Mouse (Mus musculus): ENCODE measurements around the gene Galntl5. TPM values are rescaled to one million over a fixed set of nuclear protein-coding genes. Genes with fewer than 3 reads are reported as not detected.
"Not testable (repeated sequence)": the region's sequence is repeated elsewhere in the genome, so short reads cannot be mapped to it uniquely, and the experiment has no call there.

Galntl5 gene
- polyA plus RNA-seq, 1 experiment = not detected

- WGBS = 31% methylated on average over 6 of the region's 6 CpGs
- Histone ChIP-seq H3K27me3 (ENCODE audit: control insufficient read depth, insufficient read depth, low read length) (no peaks in the 10 kb centered on the region), H3K4me1 (ENCODE audit: control insufficient read depth, insufficient read depth, low read length) (no peaks in the 10 kb centered on the region), H3K27ac (ENCODE audit: insufficient read depth, low read length) (no peak overlapping the region), H3K4me3 (replicated peaks; ENCODE audit: insufficient read depth, low read depth, low read length) (no peak overlapping the region)
- DNase-seq = no peak
- TF ChIP-seq CTCF (IDR thresholded peaks at IDR 0.05; ENCODE audit: borderline replicate concordance, insufficient read depth, low read depth, low read length) = no peak
- TF ChIP-seq POLR2A (IDR thresholded peaks at IDR 0.05; ENCODE audit: borderline replicate concordance, insufficient read depth, low read length) = no peak
These were observed 33.7 kb downstream of the Galntl5 start for GRCm38 (mm10) chr5:25215006-25215405.

- peak within 1 kb of the TSS; percentile 79 for H3K27ac ChIP-seq (ENCODE audit: insufficient read depth, low read length)
- TF ChIP-seq CTCF (IDR thresholded peaks at IDR 0.05; ENCODE audit: borderline replicate concordance, insufficient read depth, low read depth, low read length) = no peak
- no peaks in the 10 kb centered on the region; the same call in 1 of the 2 replicates for H3K4me1 ChIP-seq (ENCODE audit: control insufficient read depth, insufficient read depth, low read length)
- H3K27me3 ChIP-seq (ENCODE audit: control insufficient read depth, insufficient read depth, low read length) = no peaks in the 10 kb centered on the region
- no peak for DNase-seq
- 79% methylated on average over 3 of the region's 3 CpGs for WGBS
- peak within 1 kb of the TSS; percentile 56 for H3K4me3 ChIP-seq (replicated peaks; ENCODE audit: insufficient read depth, low read depth, low read length)
These were observed 40.3 kb downstream of the Galntl5 start, which contains the start of gene Galnt11 for GRCm38 (mm10) chr5:25221604-25222003. TSS of gene Galnt11 (plus strand) at chr5:25221904.

GRCm38 (mm10) chr5:25222752-25223702, 41.8 kb downstream of the Galntl5 start, which contains the start of gene E130116L18Rik:
TSS of gene E130116L18Rik (minus strand) at chr5:25223153.
- Histone ChIP-seq H3K4me3 (replicated peaks; ENCODE audit: insufficient read depth, low read depth, low read length) (peak within 1 kb of the TSS; percentile 56), H3K4me1 (ENCODE audit: control insufficient read depth, insufficient read depth, low read length) (no peaks in the 10 kb centered on the region; the same call in 1 of the 2 replicates), H3K27ac (ENCODE audit: insufficient read depth, low read length) (peak within 1 kb of the TSS; percentile 79), H3K27me3 (ENCODE audit: control insufficient read depth, insufficient read depth, low read length) (no peaks in the 10 kb centered on the region)
- TF ChIP-seq POLR2A (IDR thresholded peaks at IDR 0.05; ENCODE audit: borderline replicate concordance, insufficient read depth, low read length) (peak; percentile 82), CTCF (IDR thresholded peaks at IDR 0.05; ENCODE audit: borderline replicate concordance, insufficient read depth, low read depth, low read length) (no peak)
- peak; percentile 93 to 95 for DNase-seq
- 2% methylated on average over 72 of the region's 72 CpGs for whole genome bisulfite sequencing

GRCm38 (mm10) chr5:25224377-25224776, 43.1 kb downstream of the Galntl5 start:
- DNase-seq; H3K4me1 ChIP-seq (ENCODE audit: control insufficient read depth, insufficient read depth, low read length); H3K27me3 ChIP-seq (ENCODE audit: control insufficient read depth, insufficient read depth, low read length); H3K4me3 ChIP-seq (replicated peaks; ENCODE audit: insufficient read depth, low read depth, low read length); H3K27ac ChIP-seq (ENCODE audit: insufficient read depth, low read length): not testable (repeated sequence)
- WGBS = 85% methylated on average over 1 of the region's 1 CpGs

GRCm38 (mm10) chr5:25243101-25243500, 61.8 kb downstream of the Galntl5 start:
- 92% methylated on average over 6 of the region's 6 CpGs for WGBS
- no peaks in the 10 kb centered on the region for H3K27me3 ChIP-seq (ENCODE audit: control insufficient read depth, insufficient read depth, low read length)
- TF ChIP-seq POLR2A (IDR thresholded peaks at IDR 0.05; ENCODE audit: borderline replicate concordance, insufficient read depth, low read length) = no peak
- no peak for TF ChIP-seq CTCF (IDR thresholded peaks at IDR 0.05; ENCODE audit: borderline replicate concordance, insufficient read depth, low read depth, low read length)
- no peak overlapping the region for H3K4me3 ChIP-seq (replicated peaks; ENCODE audit: insufficient read depth, low read depth, low read length)
- DNase-seq = no peak
- no peaks in the 10 kb centered on the region for H3K4me1 ChIP-seq (ENCODE audit: control insufficient read depth, insufficient read depth, low read length)
- H3K27ac ChIP-seq (ENCODE audit: insufficient read depth, low read length) = no peak overlapping the region

GRCm38 (mm10) chr5:25245806-25246472, 64.7 kb downstream of the Galntl5 start:
- 93% methylated on average over 10 of the region's 10 CpGs for WGBS
- no peak for DNase-seq
- Histone ChIP-seq H3K27ac (ENCODE audit: insufficient read depth, low read length) (no peak overlapping the region), H3K4me1 (ENCODE audit: control insufficient read depth, insufficient read depth, low read length) (no peaks in the 10 kb centered on the region), H3K4me3 (replicated peaks; ENCODE audit: insufficient read depth, low read depth, low read length) (no peak overlapping the region), H3K27me3 (ENCODE audit: control insufficient read depth, insufficient read depth, low read length) (no peaks in the 10 kb centered on the region)
- TF ChIP-seq CTCF (IDR thresholded peaks at IDR 0.05; ENCODE audit: borderline replicate concordance, insufficient read depth, low read depth, low read length) = no peak
- no peak for TF ChIP-seq POLR2A (IDR thresholded peaks at IDR 0.05; ENCODE audit: borderline replicate concordance, insufficient read depth, low read length)

GRCm38 (mm10) chr5:25246473-25246865, 65.2 kb downstream of the Galntl5 start:
- Histone ChIP-seq H3K27me3 (ENCODE audit: control insufficient read depth, insufficient read depth, low read length) (no peaks in the 10 kb centered on the region), H3K27ac (ENCODE audit: insufficient read depth, low read length) (no peak overlapping the region), H3K4me3 (replicated peaks; ENCODE audit: insufficient read depth, low read depth, low read length) (no peak overlapping the region), H3K4me1 (ENCODE audit: control insufficient read depth, insufficient read depth, low read length) (no peaks in the 10 kb centered on the region)
- WGBS = 84% methylated on average over 1 of the region's 1 CpGs
- TF ChIP-seq CTCF (IDR thresholded peaks at IDR 0.05; ENCODE audit: borderline replicate concordance, insufficient read depth, low read depth, low read length) (no peak), POLR2A (IDR thresholded peaks at IDR 0.05; ENCODE audit: borderline replicate concordance, insufficient read depth, low read length) (no peak)
- no peak for DNase-seq

GRCm38 (mm10) chr5:25247036-25247435, 65.8 kb downstream of the Galntl5 start:
- no peak for DNase-seq
- TF ChIP-seq CTCF (IDR thresholded peaks at IDR 0.05; ENCODE audit: borderline replicate concordance, insufficient read depth, low read depth, low read length) (no peak), POLR2A (IDR thresholded peaks at IDR 0.05; ENCODE audit: borderline replicate concordance, insufficient read depth, low read length) (no peak)
- whole genome bisulfite sequencing = 86% methylated on average over 3 of the region's 3 CpGs
- no peak overlapping the region for H3K27ac ChIP-seq (ENCODE audit: insufficient read depth, low read length)
- H3K27me3 ChIP-seq (ENCODE audit: control insufficient read depth, insufficient read depth, low read length) = no peaks in the 10 kb centered on the region
- no peak overlapping the region for H3K4me3 ChIP-seq (replicated peaks; ENCODE audit: insufficient read depth, low read depth, low read length)
- H3K4me1 ChIP-seq (ENCODE audit: control insufficient read depth, insufficient read depth, low read length) = no peaks in the 10 kb centered on the region

Measured in cerebellum, adult 2 months (tissue).